Mouse (Mus musculus): Measurements from ENCODE around the gene Ndufs1. TPM values are rescaled to one million over a fixed set of nuclear protein-coding genes. Genes with fewer than 3 reads are reported as not detected.

Gene Ndufs1
- polyA plus RNA-seq, 1 experiment from 2014 or later: 147 TPM

DNA sequence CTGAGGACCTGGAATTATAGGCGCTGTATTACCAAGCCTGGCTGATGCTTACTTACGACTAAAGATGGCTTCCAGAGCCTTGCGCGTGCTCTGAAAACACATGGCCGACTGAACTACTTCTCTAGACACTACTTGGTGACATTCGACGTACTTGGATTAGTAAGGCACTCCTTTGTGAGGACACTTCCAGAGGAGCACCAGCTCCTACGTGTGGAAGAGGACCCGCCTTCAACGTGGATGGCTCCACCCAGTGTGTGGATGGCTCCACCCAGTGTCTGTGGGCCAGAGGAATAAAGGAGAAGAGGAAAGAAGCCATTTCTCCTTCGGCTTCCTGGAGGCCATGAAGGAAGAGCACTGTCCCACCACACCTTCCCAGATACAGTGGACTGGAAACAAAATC is 44.9 kb downstream of the Ndufs1 start:
- Histone ChIP-seq H3K4me2 (replicated peaks; ENCODE audit: low read depth, low read length) (no peak overlapping the region), H3K9ac (ENCODE audit: low read depth, low read length) (no peak overlapping the region), H3K36me3 (ENCODE audit: control insufficient read depth, insufficient read depth, low read length) (no peaks in the 10 kb centered on the region), H3K9me3 (ENCODE audit: control insufficient read depth, low read length) (no peaks in the 10 kb centered on the region), H3K27me3 (ENCODE audit: control insufficient read depth, insufficient read depth, low read length) (no peaks in the 10 kb centered on the region), H3K27ac (ENCODE audit: low read depth, low read length) (no peak overlapping the region), H3K4me3 (ENCODE audit: low read length) (no peak overlapping the region), H3K4me1 (ENCODE audit: control insufficient read depth, insufficient read depth, low read length) (no peaks in the 10 kb centered on the region)
- no peak for ATAC-seq (ENCODE audit: low FRiP score, low TSS enrichment)
- 90% methylated on average over 11 of the region's 11 CpGs for WGBS

GRCm38 (mm10) chr1:63130883-63131282 is 45.8 kb downstream of the Ndufs1 start:
- Histone ChIP-seq H3K4me2 (replicated peaks; ENCODE audit: low read depth, low read length) (no peak overlapping the region), H3K4me1 (ENCODE audit: control insufficient read depth, insufficient read depth, low read length) (no peaks in the 10 kb centered on the region), H3K27ac (ENCODE audit: low read depth, low read length) (no peak overlapping the region), H3K9ac (ENCODE audit: low read depth, low read length) (no peak overlapping the region), H3K9me3 (ENCODE audit: control insufficient read depth, low read length) (no peaks in the 10 kb centered on the region), H3K4me3 (ENCODE audit: low read length) (no peak overlapping the region), H3K36me3 (ENCODE audit: control insufficient read depth, insufficient read depth, low read length) (no peaks in the 10 kb centered on the region), H3K27me3 (ENCODE audit: control insufficient read depth, insufficient read depth, low read length) (no peaks in the 10 kb centered on the region)
- ATAC-seq (ENCODE audit: low FRiP score, low TSS enrichment): no peak
- WGBS: 76% methylated on average over 2 of the region's 2 CpGs

GRCm38 (mm10) chr1:63129857-63130690 is 46.6 kb downstream of the Ndufs1 start:
- Histone ChIP-seq H3K9ac (ENCODE audit: low read depth, low read length) (peak overlapping the region; percentile 34; the same call in 1 of the 2 replicates), H3K4me3 (ENCODE audit: low read length) (peak overlapping the region; percentile 22; the same call in 1 of the 2 replicates)

DNA sequence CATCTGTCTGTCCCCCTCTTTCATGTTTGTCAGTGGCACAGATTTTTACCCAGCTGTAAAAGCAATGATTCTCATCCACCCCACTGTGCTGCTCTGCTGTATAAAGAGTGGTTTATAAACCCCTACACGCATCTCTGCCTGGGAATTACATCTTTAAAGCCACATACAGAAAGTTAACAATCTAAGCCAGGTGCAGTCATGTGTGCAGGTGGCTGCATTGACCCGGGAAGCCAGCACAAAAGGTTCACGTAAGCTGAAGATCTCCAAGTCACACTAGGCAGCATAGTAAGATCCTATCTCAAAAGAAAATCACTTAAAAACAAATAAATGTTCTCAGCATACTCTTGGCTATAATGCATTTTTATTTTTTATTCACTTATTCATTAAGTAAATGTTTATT is 47.4 kb downstream of the Ndufs1 start:
- Histone ChIP-seq H3K27ac (ENCODE audit: low read depth, low read length) (peak overlapping the region; percentile 7), H3K4me2 (replicated peaks; ENCODE audit: low read depth, low read length) (peak overlapping the region; percentile 45), H3K4me3 (ENCODE audit: low read length) (peak overlapping the region; percentile 22; the same call in 1 of the 2 replicates), H3K9me3 (ENCODE audit: control insufficient read depth, low read length) (no peaks in the 10 kb centered on the region), H3K4me1 (ENCODE audit: control insufficient read depth, insufficient read depth, low read length) (no peaks in the 10 kb centered on the region), H3K9ac (ENCODE audit: low read depth, low read length) (no peak overlapping the region), H3K27me3 (ENCODE audit: control insufficient read depth, insufficient read depth, low read length) (no peaks in the 10 kb centered on the region), H3K36me3 (ENCODE audit: control insufficient read depth, insufficient read depth, low read length) (peaks cover 6% of the 10 kb centered on the region; the same call in 1 of the 2 replicates)
- ATAC-seq (ENCODE audit: low FRiP score, low TSS enrichment): peak; percentile 48; the same call in 1 of the 2 replicates
- 28% methylated on average over 3 of the region's 3 CpGs for WGBS

More at GRCm38 (mm10) chr1:63129857-63130690, 46.6 kb downstream of the Ndufs1 start:
- ATAC-seq (ENCODE audit: low FRiP score, low TSS enrichment): peak; percentile 79
- Histone ChIP-seq H3K27me3 (ENCODE audit: control insufficient read depth, insufficient read depth, low read length) (no peaks in the 10 kb centered on the region), H3K9me3 (ENCODE audit: control insufficient read depth, low read length) (no peaks in the 10 kb centered on the region), H3K4me1 (ENCODE audit: control insufficient read depth, insufficient read depth, low read length) (no peaks in the 10 kb centered on the region), H3K27ac (ENCODE audit: low read depth, low read length) (peak overlapping the region; percentile 26; the same call in 1 of the 2 replicates), H3K36me3 (ENCODE audit: control insufficient read depth, insufficient read depth, low read length) (peaks cover 6% of the 10 kb centered on the region; the same call in 1 of the 2 replicates), H3K4me2 (replicated peaks; ENCODE audit: low read depth, low read length) (peak overlapping the region; percentile 45)
- 19% methylated on average over 18 of the region's 18 CpGs for WGBS

GRCm38 (mm10) chr1:63126206-63126605 is 50.4 kb downstream of the Ndufs1 start:
- 91% methylated on average over 3 of the region's 3 CpGs for WGBS
- Histone ChIP-seq H3K27ac (ENCODE audit: low read depth, low read length) (no peak overlapping the region), H3K4me3 (ENCODE audit: low read length) (no peak overlapping the region), H3K36me3 (ENCODE audit: control insufficient read depth, insufficient read depth, low read length) (peaks cover 23% of the 10 kb centered on the region), H3K9me3 (ENCODE audit: control insufficient read depth, low read length) (no peaks in the 10 kb centered on the region), H3K27me3 (ENCODE audit: control insufficient read depth, insufficient read depth, low read length) (no peaks in the 10 kb centered on the region), H3K4me1 (ENCODE audit: control insufficient read depth, insufficient read depth, low read length) (no peaks in the 10 kb centered on the region), H3K4me2 (replicated peaks; ENCODE audit: low read depth, low read length) (no peak overlapping the region), H3K9ac (ENCODE audit: low read depth, low read length) (no peak overlapping the region)
- ATAC-seq (ENCODE audit: low FRiP score, low TSS enrichment): no peak

GRCm38 (mm10) chr1:63123823-63124450 is 52.7 kb downstream of the Ndufs1 start:
- no peak overlapping the region for H3K4me3 ChIP-seq (ENCODE audit: low read length)
- H3K27me3 ChIP-seq (ENCODE audit: control insufficient read depth, insufficient read depth, low read length): no peaks in the 10 kb centered on the region
- H3K36me3 ChIP-seq (ENCODE audit: control insufficient read depth, insufficient read depth, low read length): peaks cover 43% of the 10 kb centered on the region
- H3K4me1 ChIP-seq (ENCODE audit: control insufficient read depth, insufficient read depth, low read length): no peaks in the 10 kb centered on the region
- H3K9me3 ChIP-seq (ENCODE audit: control insufficient read depth, low read length): no peaks in the 10 kb centered on the region
- H3K4me2 ChIP-seq (replicated peaks; ENCODE audit: low read depth, low read length): no peak overlapping the region
- WGBS: 66% methylated on average over 6 of the region's 6 CpGs
- H3K9ac ChIP-seq (ENCODE audit: low read depth, low read length): no peak overlapping the region
- H3K27ac ChIP-seq (ENCODE audit: low read depth, low read length): peak overlapping the region; percentile 3
- peak; percentile 79 for ATAC-seq (ENCODE audit: low FRiP score, low TSS enrichment)

DNA sequence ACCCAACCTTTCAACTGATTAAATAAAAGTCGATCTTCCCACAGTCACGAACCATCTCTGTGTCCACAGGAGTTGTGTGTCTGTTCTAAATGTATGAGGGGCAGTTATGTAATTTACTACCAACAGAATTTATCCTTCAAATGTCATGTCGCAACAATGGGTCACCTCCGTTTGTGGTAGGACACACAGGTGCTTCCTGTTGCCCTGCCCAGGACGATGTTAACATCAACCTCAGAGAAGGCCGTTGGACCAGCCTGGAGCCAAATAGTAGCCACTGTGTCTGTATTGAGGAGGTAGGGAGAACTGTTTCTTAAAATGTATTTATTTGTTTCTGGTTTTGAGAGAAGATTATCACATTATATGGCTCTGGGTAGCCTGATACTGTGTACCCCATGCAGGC is 54.6 kb downstream of the Ndufs1 start:
- ATAC-seq (ENCODE audit: low FRiP score, low TSS enrichment): no peak
- WGBS: 82% methylated on average over 6 of the region's 6 CpGs
- Histone ChIP-seq H3K4me1 (ENCODE audit: control insufficient read depth, insufficient read depth, low read length) (no peaks in the 10 kb centered on the region), H3K27ac (ENCODE audit: low read depth, low read length) (no peak overlapping the region), H3K9me3 (ENCODE audit: control insufficient read depth, low read length) (no peaks in the 10 kb centered on the region), H3K36me3 (ENCODE audit: control insufficient read depth, insufficient read depth, low read length) (peaks cover 52% of the 10 kb centered on the region), H3K4me2 (replicated peaks; ENCODE audit: low read depth, low read length) (no peak overlapping the region), H3K27me3 (ENCODE audit: control insufficient read depth, insufficient read depth, low read length) (no peaks in the 10 kb centered on the region), H3K4me3 (ENCODE audit: low read length) (no peak overlapping the region), H3K9ac (ENCODE audit: low read depth, low read length) (no peak overlapping the region)

DNA sequence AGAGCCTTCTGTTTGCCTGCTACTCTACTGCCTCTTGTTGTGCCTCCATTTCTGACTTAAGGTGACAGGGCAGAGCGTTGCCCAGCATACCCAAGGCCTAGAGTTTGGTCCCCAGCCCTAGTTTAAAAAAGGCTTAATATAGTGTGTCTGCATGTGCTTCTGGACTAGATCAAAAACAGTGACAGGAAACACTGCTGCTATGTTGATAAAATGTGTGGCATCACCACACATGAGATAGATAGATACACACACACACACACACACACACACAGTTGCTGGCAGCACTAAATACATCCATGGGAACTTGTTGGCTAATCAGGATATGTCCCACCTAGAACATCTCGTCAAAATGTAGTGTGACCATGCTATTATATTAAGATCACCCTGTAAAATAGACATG is 56.3 kb downstream of the Ndufs1 start:
- Histone ChIP-seq H3K4me1 (ENCODE audit: control insufficient read depth, insufficient read depth, low read length) (0 out of 2 replicates have a peak, but pooled peaks cover 5% of the 10 kb centered on the region), H3K4me3 (ENCODE audit: low read length) (no peak overlapping the region), H3K4me2 (replicated peaks; ENCODE audit: low read depth, low read length) (no peak overlapping the region), H3K9me3 (ENCODE audit: control insufficient read depth, low read length) (no peaks in the 10 kb centered on the region), H3K27ac (ENCODE audit: low read depth, low read length) (no peak overlapping the region), H3K9ac (ENCODE audit: low read depth, low read length) (no peak overlapping the region), H3K27me3 (ENCODE audit: control insufficient read depth, insufficient read depth, low read length) (no peaks in the 10 kb centered on the region), H3K36me3 (ENCODE audit: control insufficient read depth, insufficient read depth, low read length) (peaks cover 47% of the 10 kb centered on the region)
- 95% methylated on average over 2 of the region's 2 CpGs for WGBS
- no peak for ATAC-seq (ENCODE audit: low FRiP score, low TSS enrichment)

GRCm38 (mm10) chr1:63119675-63120074 is 57.0 kb downstream of the Ndufs1 start:
- H3K27ac ChIP-seq (ENCODE audit: low read depth, low read length): no peak overlapping the region
- 90% methylated on average over 4 of the region's 4 CpGs for WGBS
- H3K27me3 ChIP-seq (ENCODE audit: control insufficient read depth, insufficient read depth, low read length): no peaks in the 10 kb centered on the region
- no peaks in the 10 kb centered on the region for H3K9me3 ChIP-seq (ENCODE audit: control insufficient read depth, low read length)
- no peak overlapping the region for H3K9ac ChIP-seq (ENCODE audit: low read depth, low read length)
- no peak overlapping the region for H3K4me2 ChIP-seq (replicated peaks; ENCODE audit: low read depth, low read length)
- 0 out of 2 replicates have a peak, but pooled peaks cover 5% of the 10 kb centered on the region for H3K4me1 ChIP-seq (ENCODE audit: control insufficient read depth, insufficient read depth, low read length)
- H3K36me3 ChIP-seq (ENCODE audit: control insufficient read depth, insufficient read depth, low read length): peaks cover 46% of the 10 kb centered on the region
- ATAC-seq (ENCODE audit: low FRiP score, low TSS enrichment): no peak
- no peak overlapping the region for H3K4me3 ChIP-seq (ENCODE audit: low read length)
